Mouse (Mus musculus): ENCODE data around the gene Tes.

Tes gene

DNA sequence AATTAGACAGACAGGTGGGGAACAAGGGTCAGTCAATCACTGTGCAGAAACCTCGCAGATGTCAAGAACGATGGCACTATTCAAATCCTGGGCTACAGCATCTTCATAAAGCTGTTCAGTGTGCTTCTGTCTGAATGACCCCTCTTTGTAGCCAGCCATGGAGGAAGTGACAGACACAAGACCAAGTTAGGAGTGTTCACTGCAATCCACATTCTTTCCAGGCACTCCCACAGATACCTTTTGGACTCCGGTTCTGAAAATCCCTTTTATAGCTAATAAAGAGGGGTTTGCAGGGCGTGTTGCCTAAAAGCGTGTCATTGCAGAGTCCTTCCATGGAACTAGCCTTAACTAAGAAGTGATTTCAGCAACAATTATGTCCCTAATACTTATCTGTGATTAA lies 14.9 kb downstream of the Tes start:
- DNase-seq, result no peak

DNA sequence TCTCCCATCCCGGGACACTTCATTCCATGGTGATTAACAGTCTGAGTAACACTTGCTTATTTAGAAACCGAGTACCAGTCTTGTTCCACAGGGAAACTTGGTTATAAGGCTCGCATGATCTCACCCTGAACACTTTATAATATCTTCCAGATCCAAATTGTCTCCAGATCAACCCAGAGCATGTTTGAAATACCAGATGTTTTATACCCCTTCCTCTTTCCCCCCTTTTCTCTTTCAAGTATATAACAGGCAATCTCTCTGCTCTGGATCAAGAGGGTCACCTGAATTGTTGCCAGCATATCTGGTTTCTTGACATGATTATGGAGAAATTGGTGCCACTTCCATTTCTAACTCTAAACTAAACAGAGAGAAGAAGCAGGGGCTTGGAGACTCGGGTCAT lies 17.3 kb downstream of the Tes start:
- no peak for DNase-seq

DNA sequence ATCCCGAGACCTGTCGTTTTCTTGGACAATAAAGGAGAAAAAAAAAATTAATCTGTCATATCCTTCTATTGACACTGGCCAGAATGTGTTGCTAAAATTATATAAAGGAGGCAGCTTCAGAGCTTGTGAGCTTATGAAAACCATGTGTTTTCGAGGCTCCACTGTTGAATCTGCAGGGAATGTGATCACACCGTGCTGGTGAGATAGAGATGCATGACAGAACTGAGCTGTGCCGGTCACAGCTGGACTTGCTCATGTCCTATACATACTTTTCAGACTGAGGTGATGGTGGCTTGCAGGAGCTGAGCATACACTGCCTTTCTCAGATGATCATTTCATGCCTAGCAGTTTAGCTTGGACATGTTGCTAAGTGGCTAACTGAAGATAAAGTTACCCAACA lies 17.9 kb downstream of the Tes start:
- DNase-seq, result no peak

DNA sequence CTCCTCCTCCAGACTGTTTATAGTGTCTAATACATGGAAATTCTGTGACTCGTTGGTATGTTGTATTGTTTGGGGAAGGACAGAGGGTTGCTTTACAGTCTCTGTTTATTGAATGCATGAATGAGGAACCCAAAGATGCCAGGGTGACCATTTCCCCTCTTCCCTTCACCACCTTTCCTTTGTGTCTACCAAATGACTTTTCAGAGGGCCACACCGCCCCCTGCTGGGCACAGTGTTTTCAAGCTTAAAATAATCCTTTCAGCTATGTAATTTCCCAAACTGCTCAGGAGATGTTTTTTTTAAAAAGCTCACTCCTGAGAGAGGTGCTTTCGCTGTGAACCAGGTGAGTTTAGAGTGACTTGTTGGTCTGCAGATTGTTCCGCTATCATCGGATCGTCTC lies 22.5 kb downstream of the Tes start:
- DNase-seq, result peak; percentile 85

DNA sequence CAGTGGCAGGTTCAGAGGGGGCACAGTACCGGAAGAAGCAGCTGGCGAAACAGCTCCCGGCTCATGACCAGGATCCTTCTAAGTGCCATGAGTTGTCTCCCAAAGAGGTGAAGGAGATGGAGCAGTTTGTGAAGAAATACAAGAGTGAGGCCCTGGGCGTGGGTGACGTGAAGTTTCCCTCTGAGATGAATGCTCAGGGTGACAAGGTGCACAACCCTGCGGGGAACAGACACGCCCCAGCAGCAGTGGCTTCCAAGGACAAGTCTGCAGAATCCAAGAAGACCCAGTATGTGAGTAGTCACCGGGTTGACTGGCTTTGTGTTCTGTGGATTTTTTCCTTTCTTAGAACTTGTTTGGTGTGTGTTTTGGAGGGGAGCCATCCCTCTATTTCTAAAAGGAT lies 32.4 kb downstream of the Tes start:
- DNase-seq, result no peak

DNA sequence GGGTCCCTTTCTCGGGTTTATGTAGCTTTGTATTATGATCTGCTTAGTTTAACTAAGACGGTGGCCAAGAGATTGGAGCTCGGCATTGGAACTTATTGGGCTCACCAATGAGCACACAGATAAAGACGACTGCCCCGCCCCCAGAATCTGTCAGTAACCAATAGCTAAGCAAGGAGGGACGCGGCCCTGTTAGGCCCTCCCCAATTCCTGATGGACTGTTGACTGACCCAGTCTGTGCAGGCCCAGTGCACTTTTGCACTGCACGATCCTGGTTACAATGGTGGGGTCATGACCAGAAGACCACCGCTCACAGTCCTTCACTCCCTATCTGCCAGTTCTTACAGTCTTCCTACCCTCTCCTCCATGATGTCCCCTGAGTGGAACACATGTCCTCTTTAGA lies 33.6 kb downstream of the Tes start:
- no peak for DNase-seq

DNA sequence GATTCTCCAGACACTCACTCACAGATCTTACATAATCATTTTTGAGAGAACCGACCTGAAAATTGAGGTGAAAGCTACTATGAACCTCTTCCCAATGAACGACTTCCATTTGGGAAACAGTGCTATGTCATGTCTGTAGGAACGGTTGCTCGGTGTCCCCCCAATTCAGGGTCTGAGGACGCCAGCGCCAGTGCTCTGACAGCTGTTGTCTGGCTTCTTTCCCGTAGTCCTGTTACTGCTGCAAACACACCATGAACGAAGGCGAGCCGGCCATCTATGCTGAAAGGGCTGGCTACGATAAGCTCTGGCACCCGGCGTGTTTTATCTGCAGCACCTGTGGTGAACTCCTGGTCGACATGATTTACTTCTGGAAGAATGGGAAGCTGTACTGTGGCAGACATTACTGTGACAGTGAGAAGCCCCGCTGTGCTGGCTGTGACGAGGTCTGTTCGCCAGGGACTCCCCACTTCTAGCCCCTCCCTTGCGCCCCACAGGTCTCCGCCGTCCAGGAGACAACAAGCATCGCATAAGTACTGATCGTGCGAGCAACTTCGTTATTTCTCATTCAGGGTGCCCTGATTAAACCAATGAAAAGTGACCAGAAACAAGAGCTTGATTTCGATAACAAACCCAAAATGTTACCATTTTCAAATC lies 34.7 kb downstream of the Tes start:
- DNase-seq, result no peak

DNA sequence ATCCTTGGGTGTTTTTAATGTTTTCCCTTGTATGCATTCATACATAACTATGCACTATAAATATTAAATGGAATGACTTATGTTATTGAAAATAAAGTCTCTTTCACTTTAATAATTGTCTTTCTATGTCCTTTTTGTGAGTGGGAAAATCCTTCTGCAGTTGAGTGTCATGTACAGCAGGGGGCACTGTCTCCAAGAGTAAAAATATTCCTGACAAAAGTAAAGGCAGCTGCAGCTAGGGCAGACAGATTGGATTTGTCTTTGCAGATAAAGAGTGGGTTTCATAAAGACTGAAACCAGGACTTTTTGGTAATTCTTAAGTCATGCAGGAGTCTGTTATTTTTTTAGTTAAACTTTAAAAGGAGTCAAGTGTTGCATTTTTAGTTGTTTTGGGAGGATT lies 40.8 kb downstream of the Tes start:
- DNase-seq, result peak; percentile 48

DNA sequence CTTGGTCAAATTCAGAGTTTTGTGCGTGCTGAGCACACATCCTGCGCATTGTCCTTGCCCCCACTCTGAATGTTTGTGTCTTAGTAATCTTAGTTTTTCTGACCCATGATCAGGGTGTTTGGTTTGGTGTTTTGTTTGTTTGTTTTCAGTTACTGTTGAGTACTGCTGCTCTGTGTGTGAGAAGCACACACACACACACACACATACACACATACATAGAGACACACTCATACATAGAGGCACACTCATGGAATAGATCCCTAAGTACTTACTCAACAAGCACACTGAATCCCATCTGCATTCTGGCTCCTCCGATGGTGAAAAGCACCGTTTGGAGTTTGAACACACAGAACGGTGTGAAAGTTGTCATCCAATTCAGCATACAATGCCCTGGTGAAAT lies 41.5 kb downstream of the Tes start:
- DNase-seq, result no peak

DNA sequence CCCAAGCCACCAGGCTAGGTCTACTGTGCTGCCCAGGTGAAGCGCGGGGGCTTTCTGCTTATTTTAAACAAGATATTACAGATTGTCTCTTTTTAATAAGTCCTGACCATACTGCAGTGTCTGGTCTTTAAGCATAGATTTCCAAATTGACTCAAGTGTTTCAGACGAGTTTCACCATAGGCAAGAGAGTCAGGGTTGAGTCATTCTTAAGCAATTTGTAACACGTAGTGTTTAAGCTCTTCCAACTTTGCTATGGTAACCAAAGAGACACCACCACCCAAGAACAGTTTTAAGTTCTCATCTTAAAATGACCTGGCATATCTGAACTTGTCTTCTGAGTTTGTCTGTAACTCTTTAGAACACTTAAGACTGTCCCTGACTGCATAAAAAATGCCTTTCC lies 44.3 kb downstream of the Tes start:
- DNase-seq, result no peak

DNA sequence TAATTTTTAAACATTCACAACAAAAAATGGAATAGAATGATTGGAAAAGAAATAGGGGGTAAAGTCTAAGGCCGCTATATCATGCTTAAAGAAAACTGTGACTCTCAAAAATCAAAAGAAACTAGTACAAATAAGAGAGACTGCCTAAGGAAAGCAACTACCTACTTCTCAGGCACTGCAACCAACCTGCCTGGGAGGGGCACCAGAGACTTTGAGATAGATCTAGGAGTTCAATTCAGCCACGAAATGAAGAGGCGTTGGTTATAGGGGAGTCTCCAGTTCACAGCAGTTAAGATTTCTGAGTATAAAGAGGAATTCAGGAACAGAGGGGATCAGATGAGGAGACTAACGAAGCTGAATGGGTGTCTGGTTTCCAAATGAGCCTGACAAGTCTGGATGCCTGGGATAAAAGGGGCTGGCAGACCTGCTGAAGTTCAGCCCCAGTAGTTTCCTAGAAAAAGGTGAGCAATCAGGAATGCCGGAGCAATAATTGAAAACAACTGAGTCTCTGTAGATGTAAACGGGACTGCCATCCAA lies 45.7 kb downstream of the Tes start:
- DNase-seq, result peak; percentile 17

DNA sequence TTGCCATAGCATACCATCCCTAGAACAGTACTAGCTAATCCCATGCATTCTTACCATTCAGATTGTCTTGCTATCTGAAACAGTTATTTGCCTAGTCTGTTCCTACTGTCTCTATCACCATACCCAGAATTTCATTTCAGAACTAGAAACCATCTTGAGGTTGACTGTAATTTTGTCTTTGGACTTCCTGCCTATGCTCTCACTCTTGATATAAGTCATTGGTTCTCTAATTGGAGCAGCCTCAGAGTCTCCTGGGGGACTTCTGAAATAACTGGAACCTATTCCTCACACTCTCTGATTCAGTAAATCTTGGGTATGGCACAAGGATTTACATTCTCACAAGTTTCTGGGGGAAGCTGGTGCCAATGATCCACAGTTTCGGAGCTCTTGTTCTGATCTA lies 47.1 kb downstream of the Tes start:
- DNase-seq, result no peak

DNA sequence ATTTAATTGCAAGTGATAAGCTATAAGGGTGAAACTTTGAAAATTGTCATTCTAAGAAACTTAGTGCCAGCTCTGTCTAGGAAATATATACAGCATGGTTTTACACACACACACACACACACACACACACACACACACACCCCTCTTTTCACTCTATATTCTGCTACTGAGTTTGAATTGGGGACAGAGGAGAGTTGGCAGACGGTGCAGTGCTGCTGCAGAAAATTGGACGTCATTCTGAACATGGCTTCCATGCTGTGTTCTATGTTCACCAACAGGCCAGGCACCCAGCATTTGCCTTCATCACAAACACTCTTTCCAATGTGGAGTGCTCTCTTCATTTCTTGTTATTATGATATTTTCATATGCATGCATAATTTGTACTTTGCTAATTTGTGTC lies 48.0 kb downstream of the Tes start:
- DNase-seq, result no peak

DNA sequence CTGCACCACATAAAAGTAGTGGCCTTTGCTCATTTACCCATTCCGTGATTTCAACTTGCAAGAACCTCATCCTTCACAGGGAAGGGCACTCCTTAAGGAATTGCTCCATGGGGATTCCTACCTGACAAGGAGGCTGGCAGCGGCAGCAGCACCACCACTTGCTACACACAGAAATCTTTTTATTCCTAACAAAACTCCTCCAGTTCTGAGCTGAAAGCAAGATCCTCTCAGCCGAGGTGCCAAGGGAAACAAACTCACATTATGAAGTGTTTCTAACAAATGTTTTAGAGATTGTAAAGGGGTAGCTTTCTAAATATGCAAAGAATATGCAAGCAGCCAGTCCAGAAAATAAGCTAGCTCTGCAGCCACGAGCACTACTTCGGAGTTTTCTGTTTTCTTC lies 49.6 kb downstream of the Tes start:
- DNase-seq, result no peak

DNA sequence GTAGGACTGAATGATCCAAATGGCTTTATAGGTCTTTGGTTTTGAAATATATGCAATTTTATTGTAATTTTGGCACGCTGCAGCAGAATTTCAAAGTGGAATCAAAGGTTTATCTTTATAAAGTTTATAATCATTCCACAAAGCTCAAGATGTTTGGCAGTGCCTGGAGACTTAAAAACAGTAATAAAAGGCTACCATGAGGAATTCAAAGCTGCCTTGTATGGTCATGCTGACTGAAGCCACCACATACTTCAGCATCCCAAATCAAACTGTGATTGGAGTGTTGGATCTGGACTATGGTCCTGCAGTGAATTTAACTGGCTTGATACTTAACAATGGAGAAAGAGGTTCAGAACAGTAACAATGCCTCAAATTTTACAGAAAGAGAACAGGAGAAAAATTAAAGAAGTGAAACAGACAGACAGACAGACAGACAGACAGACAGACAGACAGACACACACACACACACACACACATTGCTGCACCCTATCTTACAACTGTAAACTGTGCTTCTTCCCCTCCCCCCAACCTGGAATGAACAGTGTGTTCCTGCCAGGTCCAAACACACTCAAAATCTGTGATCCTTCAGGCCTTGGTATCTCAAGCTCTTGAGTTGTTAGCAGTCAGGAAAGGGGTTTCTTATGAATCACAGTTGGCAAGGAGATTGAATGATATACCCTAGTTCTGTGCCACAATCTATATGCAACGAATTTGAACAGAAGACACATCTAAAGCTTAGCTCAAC lies 50.3 kb downstream of the Tes start:
- DNase-seq, result no peak

DNA sequence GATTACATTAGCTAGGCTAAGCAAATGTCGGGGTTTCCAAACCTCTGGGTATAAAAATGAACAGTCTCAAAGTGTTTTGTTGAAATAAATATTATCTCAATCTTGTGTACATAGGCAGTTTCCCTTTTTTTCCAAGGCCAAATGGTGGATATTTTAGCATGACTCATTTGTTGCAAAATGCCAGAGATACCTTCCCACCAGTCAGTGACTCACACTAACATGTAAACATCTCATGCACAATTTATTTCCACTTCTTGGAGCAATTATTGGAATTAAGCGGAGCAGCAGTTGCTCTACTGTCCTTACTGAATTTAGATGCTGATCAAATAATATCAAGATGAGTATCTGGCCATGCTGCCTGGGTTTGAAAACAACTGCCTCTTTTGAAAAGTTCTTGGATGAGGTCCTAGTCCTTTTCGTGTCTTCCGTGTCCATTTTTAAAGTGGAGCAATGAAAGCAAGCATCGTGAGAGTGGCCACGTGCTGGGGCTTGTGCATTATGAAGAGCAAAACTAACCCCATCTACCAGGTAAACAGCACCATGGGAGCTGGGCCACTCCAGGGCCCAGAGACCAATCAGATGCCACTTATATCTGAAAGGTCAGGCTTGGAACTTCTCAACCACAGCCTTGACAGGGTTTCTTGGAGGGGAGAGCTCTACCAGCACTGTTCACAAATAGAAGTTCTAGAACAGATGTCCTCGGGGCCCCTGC lies 54.7 kb downstream of the Tes start:
- DNase-seq, result no peak

DNA sequence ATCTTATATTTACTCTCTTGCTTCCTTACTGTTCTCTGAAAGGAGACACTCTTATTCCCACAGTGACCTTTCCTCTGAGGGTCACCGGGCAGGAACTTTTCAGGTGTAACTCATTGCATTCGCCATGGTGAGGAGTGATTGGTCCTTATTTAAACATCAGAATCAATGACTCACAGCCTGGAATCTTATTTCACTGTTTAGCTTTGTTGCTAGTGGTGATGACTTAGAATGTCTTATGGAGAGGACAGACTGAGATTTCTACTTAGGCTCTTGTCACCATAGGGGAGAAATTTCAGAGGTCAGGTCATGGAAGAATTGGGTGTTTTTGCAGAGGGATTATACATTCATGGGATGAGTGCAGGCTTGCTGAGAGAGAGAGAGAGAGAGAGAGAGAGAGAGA lies 75.1 kb downstream of the Tes start:
- DNase-seq, result no peak

DNA sequence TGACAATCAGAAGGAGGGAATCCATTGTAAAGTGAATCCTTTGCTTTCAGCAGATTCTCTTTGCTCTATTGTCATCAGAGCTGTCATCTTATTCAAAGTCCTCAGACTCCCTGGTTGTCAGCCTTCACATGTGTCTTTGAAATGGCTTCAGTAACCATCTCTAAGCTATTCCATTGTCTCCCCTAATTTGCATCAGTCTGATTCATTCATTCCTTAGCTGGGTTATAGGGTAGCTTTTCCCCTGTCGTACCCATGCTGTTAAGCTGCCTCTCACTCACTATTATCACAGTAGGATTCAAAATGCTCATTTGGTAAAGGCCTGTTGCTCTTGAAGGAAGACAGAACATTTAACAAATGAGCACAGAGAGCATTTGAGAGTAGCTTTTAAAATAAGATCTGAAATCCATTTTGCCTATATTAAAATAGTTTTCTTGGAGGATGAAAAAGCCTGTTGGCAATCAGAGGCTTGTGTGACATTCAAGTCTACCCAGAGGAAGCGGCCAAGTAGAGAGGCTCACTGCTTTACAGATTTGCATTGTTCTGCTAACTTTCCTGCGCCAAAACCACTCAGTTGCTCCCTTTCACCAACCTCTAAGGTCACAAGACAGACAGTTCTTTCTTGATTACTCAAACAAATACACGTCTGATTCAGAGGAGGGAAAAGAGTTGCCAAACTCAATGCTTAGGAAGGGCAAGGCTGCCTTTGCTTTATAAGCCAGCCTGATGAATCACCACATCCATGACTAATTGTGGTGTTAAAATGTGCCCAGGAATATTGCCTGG lies 77.8 kb downstream of the Tes start:
- DNase-seq, result no peak

DNA sequence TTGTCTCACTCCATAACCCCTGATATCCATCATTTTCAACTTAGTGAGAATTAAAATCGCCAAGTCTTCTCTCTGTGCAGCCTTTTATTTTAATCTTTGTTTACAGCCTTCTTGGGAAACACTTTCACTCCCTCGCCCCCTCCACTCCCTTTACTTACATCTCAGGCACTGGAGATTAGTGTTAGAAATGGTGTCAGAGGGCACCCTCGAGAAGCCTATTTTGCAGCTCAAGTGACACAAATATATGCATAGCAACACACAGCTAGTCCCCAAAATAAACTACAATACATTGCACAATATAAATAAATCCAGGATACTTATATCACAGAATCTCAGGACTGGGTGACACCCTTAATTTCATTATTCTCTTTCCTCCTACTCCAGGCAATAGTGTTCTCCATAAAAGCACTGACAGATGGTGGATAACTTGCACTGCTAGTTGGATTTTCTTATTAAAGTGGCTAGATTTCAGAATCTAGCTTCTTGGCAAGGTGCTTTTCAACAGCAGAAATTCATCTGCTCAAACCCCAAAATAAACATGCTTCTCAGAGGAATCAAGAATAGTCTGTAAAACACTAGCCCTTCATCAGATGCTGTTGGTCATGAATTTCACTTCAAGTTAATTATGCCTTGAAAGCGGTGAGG lies 86.2 kb downstream of the Tes start:
- DNase-seq, result no peak

DNA sequence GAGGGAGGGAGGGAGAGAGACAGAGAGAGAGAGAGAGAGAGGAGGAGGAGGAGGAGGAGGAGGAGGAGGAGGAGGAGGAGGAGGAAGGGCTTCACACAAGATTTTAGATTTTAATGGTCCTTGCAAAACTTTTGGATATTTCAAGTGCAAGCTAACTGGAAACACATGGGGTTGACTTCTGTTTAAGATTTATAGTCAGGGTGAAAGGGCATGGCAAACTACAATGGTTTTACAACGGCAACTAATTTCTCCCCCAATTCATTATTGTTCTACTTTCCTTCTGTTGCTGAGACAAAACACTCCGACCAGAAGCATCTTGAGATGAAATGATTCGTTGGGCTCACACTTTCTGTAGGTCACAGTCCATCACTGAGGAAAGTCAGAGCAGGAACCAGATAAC lies 87.6 kb downstream of the Tes start:
- no peak for DNase-seq

Data from kidney, adult 18-20 months (tissue).